Mouse (Mus musculus) adrenal gland, postnatal 14 days (tissue): ENCODE results near the gene Arhgef33. TPM values are rescaled to one million over a fixed set of nuclear protein-coding genes. Genes with fewer than 3 reads are reported as not detected.
"Not testable (repeated sequence)": the region's sequence is repeated elsewhere in the genome, so short reads cannot be mapped to it uniquely, and the experiment has no call there.

Experiments used
- DNase-seq: peaks from one replicate; pipeline ENCODE4 v3.0.0; 2021; ENCODE audit warnings: mixed read lengths
- total RNA-seq: library from RNA; stranded (reverse); gene quantifications from 2 replicates; pipeline ENCODE4 v1.2.3, GENCODE M21; 2021

The Arhgef33 gene
- total RNA-seq, 1 experiment from 2014 or later = 1.1 TPM

DNA sequence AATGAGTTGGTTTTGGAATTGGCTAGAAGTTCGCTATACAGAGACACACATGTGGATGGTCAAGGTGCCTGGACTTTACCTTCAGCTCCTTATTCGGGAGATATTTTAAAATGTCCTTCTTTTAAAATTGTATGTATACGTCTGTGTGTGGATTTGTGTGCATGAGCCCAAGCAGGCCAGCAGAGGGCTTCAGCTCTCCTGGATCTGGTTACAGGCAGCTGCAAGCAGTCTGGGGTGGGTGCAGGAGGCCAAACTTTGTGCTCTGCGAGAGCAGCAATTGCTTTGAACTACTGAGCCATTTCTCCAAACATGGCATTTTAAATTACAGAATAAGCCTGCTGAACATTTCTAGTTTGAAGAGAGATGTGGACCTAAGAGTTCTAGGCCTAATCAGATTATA lies 38.1 kb downstream of the Arhgef33 start:
- no peak for DNase-seq

DNA sequence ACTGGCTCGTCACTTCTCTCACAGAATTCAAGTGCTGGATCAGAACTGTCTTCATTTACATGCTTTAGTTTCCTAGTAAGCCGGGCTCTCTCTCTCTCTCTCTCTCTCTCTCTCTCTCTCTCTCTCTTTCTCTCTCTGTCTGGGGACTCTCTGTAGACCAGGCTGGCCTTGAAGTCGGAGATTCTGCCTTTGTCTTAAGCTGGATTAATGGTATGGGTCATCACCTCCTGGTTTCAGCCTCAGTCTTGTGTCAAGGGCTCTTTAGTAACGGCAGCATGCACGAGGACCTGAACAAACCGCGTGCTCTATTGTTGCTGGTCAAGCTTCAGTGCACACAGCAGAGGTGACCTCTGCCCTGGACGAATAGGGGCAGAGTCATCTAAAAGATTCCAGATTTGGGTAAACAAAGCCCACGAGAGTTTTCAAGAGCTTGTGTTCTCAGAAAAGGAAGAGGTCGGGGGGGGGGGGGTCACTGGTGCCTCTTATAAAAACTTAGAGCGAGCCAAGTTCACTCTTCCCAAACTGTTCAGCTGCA lies 39.5 kb downstream of the Arhgef33 start:
- DNase-seq = no peak

DNA sequence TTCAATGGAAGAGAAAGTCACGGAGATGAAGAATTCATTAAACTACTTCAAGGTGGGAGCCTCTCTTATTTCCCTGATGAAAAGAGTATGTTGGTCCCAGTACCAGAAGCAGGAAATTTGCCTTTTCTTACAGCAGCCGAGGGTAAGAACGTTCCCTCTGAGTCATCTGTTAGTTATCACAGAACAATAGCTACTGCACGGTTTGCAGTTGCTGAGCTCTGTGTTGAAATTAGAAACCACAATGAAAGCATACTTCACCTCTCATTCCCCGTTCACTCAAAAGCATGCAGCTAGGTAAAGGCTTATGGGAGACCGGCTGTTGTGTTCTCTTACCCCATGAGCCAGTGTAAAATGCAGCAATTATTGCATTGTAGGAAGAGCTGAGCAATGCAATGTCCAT lies 40.0 kb downstream of the Arhgef33 start:
- DNase-seq = no peak

GRCm38 (mm10) chr17:80360245-80360644 lies 53.0 kb downstream of the Arhgef33 start:
- DNase-seq = no peak

- DNase-seq = peak; percentile 35
These were observed 60.1 kb downstream of the Arhgef33 start for GRCm38 (mm10) chr17:80367276-80367675.

DNA sequence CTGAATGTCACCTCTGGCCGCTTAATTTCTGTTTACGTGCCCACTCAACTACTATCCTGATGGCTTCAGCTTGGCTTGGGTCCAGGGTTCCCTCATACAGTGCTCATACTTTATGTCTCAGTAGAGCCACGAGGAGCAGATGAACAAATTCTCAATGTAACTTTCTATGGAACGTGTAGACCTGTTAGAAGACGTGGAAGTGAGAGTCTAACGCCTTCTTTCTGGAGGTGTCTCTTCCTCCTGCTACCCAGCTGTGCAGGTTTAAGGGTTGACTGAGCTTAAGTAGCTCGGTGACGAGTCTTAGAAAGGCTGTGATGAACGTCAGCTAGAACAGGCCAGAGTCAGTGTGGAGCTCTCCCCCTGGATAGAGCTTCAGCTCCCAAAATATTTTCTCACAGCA lies 61.4 kb downstream of the Arhgef33 start:
- DNase-seq = no peak

- DNase-seq = peak; percentile 93
These were observed 66.0 kb downstream of the Arhgef33 start, which contains the start of gene Gm10190 for GRCm38 (mm10) chr17:80372989-80373725. Gene Gm10190, minus strand, starts transcription at chr17:80373541.

DNA sequence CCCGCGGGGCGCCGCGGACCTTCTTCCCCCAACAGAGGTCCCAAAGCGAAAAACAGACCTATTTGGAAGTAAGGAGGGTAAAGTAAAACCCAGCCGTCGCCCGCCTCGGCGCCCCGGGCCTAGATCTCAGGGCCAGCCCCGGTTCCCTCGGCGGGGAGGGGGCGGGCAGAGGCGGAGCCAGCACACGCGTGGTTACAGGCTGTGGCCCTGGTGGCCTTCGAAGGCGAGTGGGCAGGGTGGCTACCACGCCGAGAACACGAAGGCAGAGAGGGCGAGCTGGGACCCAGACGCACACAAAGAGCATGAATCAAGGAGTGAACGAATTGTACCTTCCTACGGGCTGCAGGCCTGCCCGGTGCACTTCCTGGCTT lies 66.5 kb downstream of the Arhgef33 start:
- DNase-seq = no peak

DNA sequence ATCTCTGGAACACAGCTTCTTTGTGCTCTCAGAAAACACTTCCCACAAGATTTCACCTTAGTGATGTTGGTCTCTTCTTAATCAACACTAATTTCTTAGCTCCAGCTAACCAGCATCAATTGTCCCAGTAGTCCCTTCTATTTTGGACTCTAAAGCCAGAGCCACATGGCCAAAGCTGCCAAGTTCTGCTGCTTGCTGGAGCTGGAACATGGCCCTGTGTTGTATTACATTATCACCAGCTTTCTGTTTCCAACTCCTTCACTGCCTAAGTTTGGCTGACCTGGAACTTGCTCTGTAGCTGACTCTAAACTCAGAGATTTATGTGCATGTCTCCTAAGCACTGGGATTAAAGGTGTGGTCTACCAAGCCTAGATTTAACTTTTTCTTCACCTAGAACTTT lies 71.2 kb downstream of the Arhgef33 start:
- not testable (repeated sequence) for DNase-seq

DNA sequence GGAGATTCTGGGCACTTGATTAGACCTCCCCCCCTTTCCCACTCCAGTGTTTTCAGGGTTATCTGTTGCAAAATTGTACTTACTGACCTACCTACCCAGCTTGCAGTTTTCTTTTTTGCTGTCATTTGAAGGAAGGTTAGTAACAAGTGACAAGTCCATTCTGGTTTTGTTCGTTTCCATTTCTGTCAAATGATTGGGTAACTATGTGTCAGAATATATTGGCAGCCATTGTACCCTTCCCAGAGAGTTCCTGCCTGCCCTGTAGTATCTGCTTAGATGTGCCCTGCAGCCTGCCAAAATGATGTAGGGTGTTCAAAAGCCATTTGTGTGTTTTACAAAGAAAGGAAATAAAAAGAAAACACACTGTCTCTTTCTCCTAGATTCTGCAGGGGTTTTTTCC lies 78.5 kb downstream of the Arhgef33 start:
- DNase-seq = no peak

DNA sequence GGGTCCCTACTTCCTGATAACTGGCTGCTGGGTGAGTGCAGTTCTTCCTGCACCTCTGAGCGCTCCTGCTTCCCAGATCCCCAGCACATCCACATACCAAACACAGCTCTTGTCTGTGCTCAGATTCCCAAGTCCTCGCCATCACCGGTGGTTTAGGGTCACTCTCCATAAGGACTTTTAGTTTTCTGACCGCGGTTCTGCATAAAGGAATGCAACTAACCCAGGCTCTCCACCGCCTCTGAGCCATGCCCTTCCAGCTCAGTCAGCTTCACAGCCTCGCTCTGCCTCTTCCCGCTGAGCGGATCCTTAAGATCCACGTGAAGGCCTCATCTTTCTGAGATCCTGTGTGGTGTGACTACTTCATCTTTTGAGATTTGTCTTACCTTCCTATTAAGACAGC lies 82.8 kb downstream of the Arhgef33 start:
- no peak for DNase-seq

DNA sequence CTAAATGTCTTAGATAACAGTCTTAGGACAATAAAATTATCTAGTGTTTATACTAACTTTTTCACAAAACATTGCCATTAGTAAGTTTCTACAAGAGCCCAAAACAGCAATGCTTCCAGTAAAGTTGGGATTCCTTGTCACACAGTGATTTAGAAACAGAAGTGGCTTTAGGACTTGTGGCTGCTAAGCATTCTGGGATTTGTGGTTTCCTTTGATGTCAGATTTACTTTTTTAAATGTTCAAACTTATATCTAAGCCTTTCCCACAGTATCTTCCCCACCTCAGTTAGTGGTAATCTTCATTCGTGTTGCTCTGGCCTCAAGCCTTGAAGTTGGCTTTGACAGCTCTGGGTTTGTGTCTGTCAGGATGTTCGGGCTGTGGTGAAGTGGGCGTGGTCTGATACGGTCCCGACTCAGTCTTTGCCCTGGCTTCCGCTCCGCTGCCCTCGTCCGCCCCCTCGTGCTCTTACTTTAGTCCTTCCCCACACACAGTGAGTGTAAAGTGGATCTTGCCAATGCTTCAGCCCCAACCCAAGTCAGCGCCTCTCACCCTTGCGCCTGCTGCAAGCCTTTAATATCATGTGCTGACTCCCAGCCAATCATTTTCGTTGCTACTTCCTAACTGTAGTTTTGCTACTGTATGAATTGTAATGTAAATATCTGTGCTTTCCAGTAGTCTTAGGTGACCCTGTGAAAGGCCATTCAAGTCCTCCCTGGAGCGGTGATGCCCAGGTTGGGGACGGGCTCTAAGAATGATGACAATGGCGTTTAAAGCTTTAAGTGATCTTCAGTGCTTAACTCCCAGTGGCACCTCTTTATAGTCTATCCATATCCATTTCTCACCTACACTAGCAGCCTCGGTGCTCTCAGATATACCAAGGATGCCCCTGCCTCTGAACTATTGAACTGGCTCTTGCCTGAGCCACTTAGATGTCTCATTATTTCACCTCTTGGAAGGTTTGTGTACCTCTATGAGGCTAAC lies 84.5 kb downstream of the Arhgef33 start:
- DNase-seq = peak; percentile 74

GRCm38 (mm10) chr17:80398243-80398642 lies 91.0 kb downstream of the Arhgef33 start:
- no peak for DNase-seq

DNA sequence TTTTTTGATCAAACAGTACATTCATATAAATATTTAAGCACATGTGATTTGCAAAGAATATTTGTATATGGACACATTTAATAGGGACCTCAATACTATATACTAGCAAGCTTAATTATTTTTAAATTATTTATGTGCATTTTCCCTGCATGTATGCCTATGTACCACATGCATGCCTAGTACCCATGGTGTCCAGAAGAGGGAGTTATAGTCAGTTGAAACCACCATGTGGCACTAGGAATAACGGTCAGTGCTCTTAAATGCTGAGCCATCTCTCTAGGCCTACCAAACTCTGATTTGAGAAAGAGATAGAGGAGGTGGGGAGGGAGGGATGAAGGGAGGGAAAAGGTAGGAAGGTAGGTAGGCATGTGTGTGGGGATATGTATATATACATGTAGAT lies 104.0 kb downstream of the Arhgef33 start:
- no peak for DNase-seq

GRCm38 (mm10) chr17:80418572-80419210 lies 111.5 kb downstream of the Arhgef33 start:
- no peak for DNase-seq

DNA sequence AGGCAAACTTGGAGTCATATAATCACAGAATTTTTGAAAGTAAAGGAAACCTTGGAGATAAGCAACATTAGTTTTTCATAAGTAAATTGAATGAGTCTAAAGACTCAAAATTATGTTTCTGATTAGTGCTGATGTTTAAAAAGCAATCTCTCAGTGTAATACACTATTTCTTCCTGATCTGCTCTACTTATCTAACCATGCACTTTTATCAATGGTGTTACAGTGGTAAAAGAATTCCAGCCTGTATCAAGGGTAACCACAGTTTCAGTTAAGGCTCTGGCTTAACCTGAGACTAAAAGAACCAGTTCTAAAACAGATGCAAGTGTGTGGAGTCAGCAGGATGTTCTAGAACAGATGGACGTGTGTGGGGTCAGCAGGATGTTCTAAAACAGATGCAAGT lies 113.8 kb downstream of the Arhgef33 start:
- DNase-seq = no peak

DNA sequence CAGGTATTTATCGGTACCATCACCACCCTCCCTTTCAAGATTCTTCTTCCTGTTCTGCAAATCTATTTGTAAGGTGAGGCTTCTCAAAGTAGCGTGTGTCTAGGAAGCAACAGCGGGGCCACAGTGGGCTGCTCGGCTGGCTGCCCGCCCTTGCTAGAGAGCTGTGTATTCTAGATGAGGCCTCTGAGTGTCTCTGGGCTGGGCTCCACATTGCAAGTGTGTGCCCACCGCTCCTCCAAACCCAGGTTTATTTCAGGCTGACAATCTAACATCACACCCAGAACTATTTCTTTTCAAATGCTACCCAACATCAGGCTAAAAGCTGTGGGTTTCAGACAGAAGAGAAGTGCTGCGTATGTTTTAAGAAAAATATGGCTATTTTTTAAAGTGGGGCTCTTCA lies 119.0 kb downstream of the Arhgef33 start:
- no peak for DNase-seq

- no peak for DNase-seq
These were observed 119.7 kb downstream of the Arhgef33 start for GRCm38 (mm10) chr17:80426901-80427300.

- peak; percentile 43 for DNase-seq
These were observed 120.8 kb downstream of the Arhgef33 start for GRCm38 (mm10) chr17:80427966-80428365.

GRCm38 (mm10) chr17:80431997-80432396 lies 124.8 kb downstream of the Arhgef33 start:
- no peak for DNase-seq

DNA sequence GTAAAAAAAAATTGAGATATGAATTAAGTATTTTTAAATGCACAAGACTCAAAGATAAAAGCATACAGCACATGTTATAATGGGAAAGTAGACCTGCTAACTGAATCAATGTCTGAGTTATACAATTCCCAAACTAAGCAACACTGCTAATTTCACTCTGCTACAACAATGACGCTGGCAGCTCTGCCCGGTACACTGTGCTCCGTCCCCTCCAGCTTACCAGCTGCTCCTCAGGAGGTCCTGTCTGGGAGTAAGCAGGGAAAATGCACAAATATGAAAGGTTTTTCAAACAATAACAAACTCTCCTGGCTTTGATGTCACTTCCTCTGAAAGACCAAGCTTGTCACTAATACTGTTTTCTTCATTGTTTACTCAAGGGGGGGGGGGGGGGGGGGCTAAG lies 127.2 kb downstream of the Arhgef33 start:
- peak; percentile 12 for DNase-seq

DNA sequence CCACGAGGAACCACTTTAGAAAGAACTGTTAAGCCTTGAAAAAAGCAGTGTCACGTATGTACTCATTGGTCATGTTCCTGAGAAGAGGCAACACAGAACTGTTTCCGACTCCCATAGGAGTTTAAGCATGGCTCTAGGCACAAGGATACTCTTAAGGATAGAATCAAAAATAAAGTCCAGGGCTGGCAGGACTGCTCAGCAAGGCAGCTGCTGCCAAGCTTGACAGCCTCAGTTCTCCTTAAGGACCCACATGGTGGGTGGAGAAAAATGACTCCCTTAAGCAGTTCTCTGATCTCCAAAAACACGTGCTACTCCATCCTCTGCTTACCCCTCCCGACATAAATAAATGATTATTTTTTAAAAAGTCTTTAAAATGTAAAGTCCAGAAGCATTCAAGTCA lies 128.5 kb downstream of the Arhgef33 start:
- DNase-seq = no peak

DNA sequence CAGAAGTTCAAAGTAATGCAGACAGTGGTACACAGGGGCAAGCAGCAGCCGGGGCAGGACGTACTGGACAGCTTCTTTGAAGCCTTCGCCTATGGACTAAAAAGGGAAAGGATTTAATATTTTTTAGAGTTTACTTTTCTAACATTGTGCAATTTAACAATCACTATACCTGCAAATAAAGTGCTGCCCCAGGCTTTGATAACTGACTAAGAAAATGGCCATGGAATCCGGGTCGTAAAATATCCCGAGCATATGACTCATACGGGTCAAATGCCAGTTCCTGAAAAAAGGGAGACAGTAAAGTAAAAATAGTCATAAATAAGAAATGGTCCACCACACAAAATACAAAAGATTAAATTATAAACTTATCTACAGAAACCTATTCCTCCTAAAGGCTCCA lies 138.2 kb downstream of the Arhgef33 start:
- DNase-seq = no peak
